In the genomic region with DNA sequence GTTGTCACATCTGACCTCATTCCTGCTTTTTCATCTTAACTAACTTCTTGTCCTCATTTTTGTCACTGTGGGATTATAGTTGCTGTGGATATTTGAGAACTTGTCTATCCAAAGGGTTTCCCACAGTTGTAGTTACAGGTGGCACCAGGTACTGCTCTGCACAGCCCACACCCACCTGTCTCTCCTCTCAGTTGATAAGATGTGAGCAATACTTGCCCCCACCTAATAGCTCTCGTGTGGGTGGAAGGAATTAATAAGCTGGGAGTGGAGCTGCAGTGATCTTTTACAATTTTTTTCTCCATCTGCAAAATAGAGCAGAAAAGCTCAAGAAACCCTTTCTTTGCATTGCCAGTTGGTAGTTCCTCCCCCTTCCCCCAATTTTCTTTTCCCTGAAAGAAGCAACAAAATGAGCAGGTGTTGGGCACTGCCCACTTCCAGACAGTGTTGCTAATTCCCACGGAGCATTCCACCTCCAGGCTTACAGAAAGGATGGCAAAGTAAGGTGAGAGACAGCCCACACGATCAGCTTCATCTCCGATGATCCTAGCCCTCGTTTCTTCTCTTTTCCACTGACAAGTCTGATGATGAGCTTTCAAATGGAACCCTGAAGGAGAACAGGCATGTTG, we compare ENCODE assay signal across 20 mouse cellular contexts.
DNase-seq lines count a peak whose midpoint lies in the region; ATAC-seq and TF ChIP-seq lines count a peak whose summit lies in the region.
"Had no signal": no experiment of that assay in that cellular context is flagged by ENCODE, and none has a peak within 500 bp of the region (broad histone marks: within the 10 kb centered on the region; RNA-seq: fewer than 3 reads in every experiment).

No protein-coding gene starts in this region.

- no peak overlapping the region for H3K4me2 ChIP-seq in forebrain, postnatal 0 days (ENCODE audit: low read depth)
- H3K4me2 ChIP-seq: heart, embryonic 11.5 days; heart, embryonic 15.5 days; hindbrain, embryonic 15.5 days had no signal

- no peak overlapping the region for H3K9ac ChIP-seq in forebrain, postnatal 0 days
- H3K9ac ChIP-seq: heart, embryonic 15.5 days; hindbrain, embryonic 15.5 days had no signal

- H3K4me3 ChIP-seq in forebrain, postnatal 0 days (ENCODE audit: low read depth, low read length), result no peak overlapping the region
- H3K4me3 ChIP-seq in forebrain, embryonic 10.5 days, result no peak overlapping the region
- H3K4me3 ChIP-seq: embryonic facial prominence, embryonic 10.5 days; heart, adult 2 months; heart, embryonic 15.5 days; hindbrain, embryonic 15.5 days had no signal

- 63% methylated on average over 5 of the region's 5 CpGs for WGBS in forebrain, postnatal 0 days
- WGBS in forebrain, embryonic 10.5 days, result 79% methylated on average over 5 of the region's 5 CpGs

- peak; percentile 86 for ATAC-seq in forebrain, postnatal 0 days
- ATAC-seq: forebrain, embryonic 14.5 days; inflammation-experienced regulatory T-cells, adult 6 months had no signal

- TF ChIP-seq CTCF in forebrain, postnatal 0 days (IDR thresholded peaks at IDR 0.05; ENCODE audit: low read depth), result no peak

- H3K9me3 ChIP-seq in forebrain, postnatal 0 days (ENCODE audit: low read length), result no peaks in the 10 kb centered on the region
- H3K9me3 ChIP-seq in forebrain, embryonic 10.5 days, result no peaks in the 10 kb centered on the region
- H3K9me3 ChIP-seq: embryonic facial prominence, embryonic 10.5 days; heart, embryonic 15.5 days; hindbrain, embryonic 15.5 days had no signal

- peak overlapping the region; percentile 67 for H3K27ac ChIP-seq in forebrain, postnatal 0 days (ENCODE audit: low read depth, low read length)
- no peak overlapping the region for H3K27ac ChIP-seq in forebrain, embryonic 10.5 days
- H3K27ac ChIP-seq: embryonic facial prominence, embryonic 10.5 days; heart, adult 2 months; heart, embryonic 15.5 days; hindbrain, embryonic 15.5 days had no signal

- DNase-seq in forebrain, postnatal 0 days, result no peak
- no peak for DNase-seq in forebrain, embryonic 10.5 days (ENCODE audit: extremely low spot score, low spot score)
- DNase-seq in layer of hippocampus, adult 9-11 months, result peak; percentile 38
- DNase-seq in layer of hippocampus, postnatal 10 days (ENCODE audit: low spot score in 2 of 2), result no peak
- DNase-seq in right cerebral cortex, adult 18-20 months, result peak; percentile 70
- no peak for DNase-seq in right cerebral cortex, postnatal 4 days
- peak; percentile 47 for DNase-seq in right cerebral cortex, postnatal 25 days
- DNase-seq in thymus, postnatal 0 days (ENCODE audit: low spot score), result no peak
- DNase-seq: adrenal gland, postnatal 10 days; cerebellum, adult 11-12 months; cerebellum, postnatal 10 days; gastrocnemius, postnatal 14 days; heart, adult 2 months; heart, postnatal 14 days had no signal

- H3K36me3 ChIP-seq in forebrain, postnatal 0 days (ENCODE audit: insufficient read depth), result no peaks in the 10 kb centered on the region
- no peaks in the 10 kb centered on the region for H3K36me3 ChIP-seq in forebrain, embryonic 10.5 days (replicated peaks)
- H3K36me3 ChIP-seq: embryonic facial prominence, embryonic 10.5 days; heart, embryonic 15.5 days; hindbrain, embryonic 15.5 days had no signal

- H3K27me3 ChIP-seq in forebrain, postnatal 0 days (ENCODE audit: insufficient read depth, low read length), result no peaks in the 10 kb centered on the region
- no peaks in the 10 kb centered on the region for H3K27me3 ChIP-seq in forebrain, embryonic 10.5 days (ENCODE audit: poor library complexity, severe bottlenecking)
- H3K27me3 ChIP-seq: heart, embryonic 15.5 days; hindbrain, embryonic 15.5 days had no signal

- no peaks in the 10 kb centered on the region for H3K4me1 ChIP-seq in forebrain, postnatal 0 days (ENCODE audit: insufficient read depth)
- H3K4me1 ChIP-seq in forebrain, embryonic 10.5 days, result no peaks in the 10 kb centered on the region
- H3K4me1 ChIP-seq: embryonic facial prominence, embryonic 10.5 days; heart, embryonic 15.5 days; hindbrain, embryonic 15.5 days had no signal

Comparison
In these comparisons a context has a peak if more than half of its experiments do, and no peak if none do; other contexts are left out.
1. DNase-seq: peak in layer of hippocampus, adult 9-11 months (single experiment), right cerebral cortex, adult 18-20 months (single experiment) and right cerebral cortex, postnatal 25 days (single experiment); none in forebrain, postnatal 0 days (single experiment), forebrain, embryonic 10.5 days (single experiment), layer of hippocampus, postnatal 10 days (0 of 2), right cerebral cortex, postnatal 4 days (single experiment) and thymus, postnatal 0 days (single experiment).